Mouse (Mus musculus): ENCODE results near the gene Cit. TPM values are rescaled to one million over a fixed set of nuclear protein-coding genes. Genes with fewer than 3 reads are reported as not detected.

Cit gene
- polyA plus RNA-seq, 1 experiment from 2014 or later: 26.7 TPM

DNA sequence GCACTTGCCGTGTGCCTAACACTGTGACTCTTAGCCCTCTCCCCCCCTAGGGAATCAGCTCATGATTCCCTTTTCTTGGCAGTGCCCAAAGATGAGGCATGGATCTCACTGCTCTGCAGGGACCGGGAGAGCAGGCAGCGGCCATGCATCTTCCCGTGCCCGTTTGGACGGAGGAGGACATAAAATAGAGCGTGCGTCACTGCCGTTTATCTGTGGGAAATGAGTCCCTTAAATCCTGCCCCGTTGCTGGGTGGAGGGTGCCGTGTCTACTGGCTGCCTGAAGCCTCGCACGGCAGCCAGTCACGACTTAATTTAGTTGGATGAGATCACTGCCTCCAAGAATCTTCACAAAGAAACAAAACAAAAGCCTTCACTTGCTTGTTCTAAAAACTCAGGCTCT is 110.1 kb downstream of the Cit start:
- H3K4me1 ChIP-seq (ENCODE audit: control insufficient read depth, insufficient read depth, low read length): no peaks in the 10 kb centered on the region
- 96% methylated on average over 14 of the region's 14 CpGs for WGBS
- no peak for ATAC-seq (ENCODE audit: insufficient read depth, low FRiP score, low TSS enrichment)

DNA sequence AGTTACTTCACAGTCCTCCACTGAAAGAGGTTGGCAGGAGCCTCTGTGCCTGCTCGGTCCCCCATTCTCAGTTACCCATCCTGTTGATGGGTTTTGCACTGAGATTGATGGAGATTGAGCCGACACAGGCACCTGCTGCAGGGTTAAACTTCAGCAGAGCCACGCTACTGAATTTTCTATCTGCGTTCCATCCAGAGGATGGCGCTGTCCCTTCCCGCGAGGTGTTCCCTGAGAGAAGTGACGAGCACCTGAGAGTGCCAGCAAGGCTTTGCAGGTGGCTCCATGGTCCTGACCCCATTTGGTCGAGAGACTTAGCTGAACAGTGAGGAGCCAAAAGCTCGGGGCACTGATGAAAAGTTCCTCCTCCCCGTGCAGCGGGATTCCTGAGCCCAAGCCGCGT is 111.0 kb downstream of the Cit start:
- ATAC-seq (ENCODE audit: insufficient read depth, low FRiP score, low TSS enrichment): no peak
- WGBS: 96% methylated on average over 14 of the region's 14 CpGs
- Histone ChIP-seq H3K4me1 (ENCODE audit: control insufficient read depth, insufficient read depth, low read length) (no peaks in the 10 kb centered on the region), H3K27ac (ENCODE audit: low read depth, low read length) (no peak overlapping the region), H3K4me3 (ENCODE audit: low read depth, low read length) (no peak overlapping the region), H3K9me3 (ENCODE audit: control insufficient read depth, low read length) (peaks cover 3% of the 10 kb centered on the region; the same call in 1 of the 2 replicates), H3K36me3 (ENCODE audit: control insufficient read depth, insufficient read depth, low read length) (peaks cover 30% of the 10 kb centered on the region), H3K27me3 (ENCODE audit: control insufficient read depth, insufficient read depth, low read length) (no peaks in the 10 kb centered on the region), H3K4me2 (ENCODE audit: low read depth) (no peak overlapping the region), H3K9ac (ENCODE audit: low read length) (no peak overlapping the region)
- DNase-seq (ENCODE audit: low spot score): no peak

More for the DNA sequence above, 110.1 kb downstream of the Cit start:
- peaks cover 31% of the 10 kb centered on the region for H3K36me3 ChIP-seq (ENCODE audit: control insufficient read depth, insufficient read depth, low read length)
- no peak overlapping the region for H3K4me3 ChIP-seq (ENCODE audit: low read depth, low read length)
- H3K9me3 ChIP-seq (ENCODE audit: control insufficient read depth, low read length): peaks cover 3% of the 10 kb centered on the region; the same call in 1 of the 2 replicates
- H3K27ac ChIP-seq (ENCODE audit: low read depth, low read length): no peak overlapping the region
- no peak overlapping the region for H3K9ac ChIP-seq (ENCODE audit: low read length)
- H3K4me2 ChIP-seq (ENCODE audit: low read depth): no peak overlapping the region
- DNase-seq (ENCODE audit: low spot score): no peak
- no peaks in the 10 kb centered on the region for H3K27me3 ChIP-seq (ENCODE audit: control insufficient read depth, insufficient read depth, low read length)

GRCm38 (mm10) chr5:115957177-115957576 is 112.1 kb downstream of the Cit start:
- no peak for DNase-seq (ENCODE audit: low spot score)
- no peaks in the 10 kb centered on the region for H3K4me1 ChIP-seq (ENCODE audit: control insufficient read depth, insufficient read depth, low read length)
- H3K4me2 ChIP-seq (ENCODE audit: low read depth): no peak overlapping the region
- H3K9me3 ChIP-seq (ENCODE audit: control insufficient read depth, low read length): peaks cover 3% of the 10 kb centered on the region; the same call in 1 of the 2 replicates
- H3K27ac ChIP-seq (ENCODE audit: low read depth, low read length): no peak overlapping the region
- ATAC-seq (ENCODE audit: insufficient read depth, low FRiP score, low TSS enrichment): no peak
- H3K27me3 ChIP-seq (ENCODE audit: control insufficient read depth, insufficient read depth, low read length): no peaks in the 10 kb centered on the region
- no peak overlapping the region for H3K4me3 ChIP-seq (ENCODE audit: low read depth, low read length)
- H3K9ac ChIP-seq (ENCODE audit: low read length): no peak overlapping the region
- 98% methylated on average over 6 of the region's 6 CpGs for WGBS
- peaks cover 23% of the 10 kb centered on the region for H3K36me3 ChIP-seq (ENCODE audit: control insufficient read depth, insufficient read depth, low read length)

GRCm38 (mm10) chr5:115958344-115958743 is 113.3 kb downstream of the Cit start:
- no peak overlapping the region for H3K27ac ChIP-seq (ENCODE audit: low read depth, low read length)
- DNase-seq (ENCODE audit: low spot score) (no peak), ATAC-seq (ENCODE audit: insufficient read depth, low FRiP score, low TSS enrichment) (no peak)
- WGBS: 86% methylated on average over 1 of the region's 1 CpGs
- H3K36me3 ChIP-seq (ENCODE audit: control insufficient read depth, insufficient read depth, low read length): peaks cover 15% of the 10 kb centered on the region
- H3K9ac ChIP-seq (ENCODE audit: low read length): no peak overlapping the region
- peaks cover 3% of the 10 kb centered on the region; the same call in 1 of the 2 replicates for H3K9me3 ChIP-seq (ENCODE audit: control insufficient read depth, low read length)
- H3K4me3 ChIP-seq (ENCODE audit: low read depth, low read length): no peak overlapping the region
- no peaks in the 10 kb centered on the region for H3K27me3 ChIP-seq (ENCODE audit: control insufficient read depth, insufficient read depth, low read length)
- H3K4me1 ChIP-seq (ENCODE audit: control insufficient read depth, insufficient read depth, low read length): no peaks in the 10 kb centered on the region
- H3K4me2 ChIP-seq (ENCODE audit: low read depth): no peak overlapping the region

DNA sequence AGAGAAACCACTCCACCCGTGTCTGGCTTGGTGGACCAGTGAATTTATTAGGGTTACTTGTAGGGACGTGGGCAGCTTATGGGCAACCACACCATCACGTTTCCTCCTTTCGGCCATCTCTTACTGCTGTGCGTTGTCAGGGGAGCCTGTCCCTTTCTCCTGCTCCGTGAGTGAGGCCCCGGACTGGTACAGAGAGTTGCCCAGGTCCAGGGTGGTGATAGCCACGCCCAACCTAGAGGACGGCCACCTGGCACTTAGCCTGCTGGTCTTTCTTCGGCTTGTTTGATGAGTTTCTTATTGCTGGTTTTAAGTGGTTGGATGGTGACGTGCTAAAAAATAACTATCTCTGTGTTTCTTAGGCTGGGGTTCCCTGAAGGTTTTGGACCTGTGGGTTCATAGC is 113.7 kb downstream of the Cit start:
- DNase-seq (ENCODE audit: low spot score) (no peak), ATAC-seq (ENCODE audit: insufficient read depth, low FRiP score, low TSS enrichment) (no peak)
- Histone ChIP-seq H3K9me3 (ENCODE audit: control insufficient read depth, low read length) (peaks cover 3% of the 10 kb centered on the region; the same call in 1 of the 2 replicates), H3K27me3 (ENCODE audit: control insufficient read depth, insufficient read depth, low read length) (no peaks in the 10 kb centered on the region), H3K4me3 (ENCODE audit: low read depth, low read length) (no peak overlapping the region), H3K4me2 (ENCODE audit: low read depth) (no peak overlapping the region), H3K27ac (ENCODE audit: low read depth, low read length) (no peak overlapping the region), H3K4me1 (ENCODE audit: control insufficient read depth, insufficient read depth, low read length) (no peaks in the 10 kb centered on the region), H3K36me3 (ENCODE audit: control insufficient read depth, insufficient read depth, low read length) (peaks cover 13% of the 10 kb centered on the region), H3K9ac (ENCODE audit: low read length) (no peak overlapping the region)
- WGBS: 88% methylated on average over 11 of the region's 11 CpGs

- no peak overlapping the region for H3K9ac ChIP-seq (ENCODE audit: low read length)
- H3K4me3 ChIP-seq (ENCODE audit: low read depth, low read length): no peak overlapping the region
- 93% methylated on average over 9 of the region's 9 CpGs for WGBS
- H3K4me2 ChIP-seq (ENCODE audit: low read depth): no peak overlapping the region
- ATAC-seq (ENCODE audit: insufficient read depth, low FRiP score, low TSS enrichment) (no peak), DNase-seq (ENCODE audit: low spot score) (no peak)
- H3K4me1 ChIP-seq (ENCODE audit: control insufficient read depth, insufficient read depth, low read length): no peaks in the 10 kb centered on the region
- H3K27me3 ChIP-seq (ENCODE audit: control insufficient read depth, insufficient read depth, low read length): no peaks in the 10 kb centered on the region
- H3K9me3 ChIP-seq (ENCODE audit: control insufficient read depth, low read length): peaks cover 2% of the 10 kb centered on the region; the same call in 1 of the 2 replicates
- peaks cover 4% of the 10 kb centered on the region for H3K36me3 ChIP-seq (ENCODE audit: control insufficient read depth, insufficient read depth, low read length)
- H3K27ac ChIP-seq (ENCODE audit: low read depth, low read length): no peak overlapping the region
These were observed 116.7 kb downstream of the Cit start for GRCm38 (mm10) chr5:115961809-115962208.

- WGBS: 91% methylated on average over 15 of the region's 15 CpGs
- no peak for ATAC-seq (ENCODE audit: insufficient read depth, low FRiP score, low TSS enrichment)
- Histone ChIP-seq H3K4me3 (ENCODE audit: low read depth, low read length) (no peak overlapping the region), H3K9ac (ENCODE audit: low read length) (no peak overlapping the region), H3K27ac (ENCODE audit: low read depth, low read length) (no peak overlapping the region), H3K27me3 (ENCODE audit: control insufficient read depth, insufficient read depth, low read length) (no peaks in the 10 kb centered on the region), H3K36me3 (ENCODE audit: control insufficient read depth, insufficient read depth, low read length) (0 out of 2 replicates have a peak, but pooled peaks cover 4% of the 10 kb centered on the region), H3K4me1 (ENCODE audit: control insufficient read depth, insufficient read depth, low read length) (no peaks in the 10 kb centered on the region), H3K9me3 (ENCODE audit: control insufficient read depth, low read length) (no peaks in the 10 kb centered on the region), H3K4me2 (ENCODE audit: low read depth) (no peak overlapping the region)
- no peak for DNase-seq (ENCODE audit: low spot score)
These were observed 126.2 kb downstream of the Cit start for GRCm38 (mm10) chr5:115971236-115971635.

DNA sequence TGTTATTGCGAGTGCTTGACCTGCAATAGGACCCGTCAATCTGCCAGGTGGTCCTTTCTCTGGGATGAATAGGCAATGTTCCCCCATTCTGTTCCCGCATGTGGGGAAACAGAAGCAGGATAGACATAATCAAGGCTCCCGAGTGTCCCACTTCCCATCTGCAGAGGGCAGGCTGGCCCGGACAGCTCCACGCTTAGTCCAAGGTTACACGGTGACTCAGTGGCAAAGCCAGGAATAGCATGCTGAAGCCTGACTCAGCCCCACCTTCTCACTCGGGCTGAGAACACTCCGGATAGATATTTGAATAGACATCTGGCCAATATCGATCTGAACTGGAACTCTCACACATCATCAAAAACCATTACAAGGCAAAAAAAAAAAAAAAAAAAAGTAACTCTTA is 130.6 kb downstream of the Cit start:
- no peak overlapping the region for H3K9ac ChIP-seq (ENCODE audit: low read length)
- DNase-seq (ENCODE audit: low spot score) (no peak), ATAC-seq (ENCODE audit: insufficient read depth, low FRiP score, low TSS enrichment) (no peak)
- no peaks in the 10 kb centered on the region for H3K27me3 ChIP-seq (ENCODE audit: control insufficient read depth, insufficient read depth, low read length)
- no peak overlapping the region for H3K4me2 ChIP-seq (ENCODE audit: low read depth)
- H3K4me1 ChIP-seq (ENCODE audit: control insufficient read depth, insufficient read depth, low read length): no peaks in the 10 kb centered on the region
- WGBS: 94% methylated on average over 10 of the region's 10 CpGs
- H3K4me3 ChIP-seq (ENCODE audit: low read depth, low read length): no peak overlapping the region
- no peak overlapping the region for H3K27ac ChIP-seq (ENCODE audit: low read depth, low read length)
- 0 out of 2 replicates have a peak, but pooled peaks cover 2% of the 10 kb centered on the region for H3K36me3 ChIP-seq (ENCODE audit: control insufficient read depth, insufficient read depth, low read length)
- no peaks in the 10 kb centered on the region for H3K9me3 ChIP-seq (ENCODE audit: control insufficient read depth, low read length)

DNA sequence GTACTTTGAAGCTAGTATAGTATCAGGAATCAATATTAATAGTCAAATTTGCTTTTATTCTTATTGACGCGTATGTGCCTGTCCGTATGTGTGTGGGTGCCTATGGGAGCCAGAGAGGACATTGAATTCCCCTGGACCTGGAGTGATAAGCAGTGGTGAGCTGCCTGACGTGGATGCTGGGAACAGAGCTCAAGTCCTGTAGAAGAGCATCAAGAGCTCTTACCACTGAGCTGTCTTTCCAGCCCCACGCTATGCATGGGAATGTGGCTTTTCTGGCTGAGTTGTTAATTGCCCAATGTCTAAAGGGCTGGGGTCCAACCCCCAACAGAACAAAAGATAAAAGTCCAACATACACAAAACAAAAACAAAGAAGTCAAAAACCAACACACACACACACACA is 131.4 kb downstream of the Cit start:
- DNase-seq (ENCODE audit: low spot score) (no peak), ATAC-seq (ENCODE audit: insufficient read depth, low FRiP score, low TSS enrichment) (no peak)
- H3K9ac ChIP-seq (ENCODE audit: low read length): no peak overlapping the region
- H3K9me3 ChIP-seq (ENCODE audit: control insufficient read depth, low read length): no peaks in the 10 kb centered on the region
- H3K27ac ChIP-seq (ENCODE audit: low read depth, low read length): no peak overlapping the region
- H3K4me2 ChIP-seq (ENCODE audit: low read depth): no peak overlapping the region
- H3K36me3 ChIP-seq (ENCODE audit: control insufficient read depth, insufficient read depth, low read length): 0 out of 2 replicates have a peak, but pooled peaks cover 2% of the 10 kb centered on the region
- no peaks in the 10 kb centered on the region for H3K4me1 ChIP-seq (ENCODE audit: control insufficient read depth, insufficient read depth, low read length)
- H3K27me3 ChIP-seq (ENCODE audit: control insufficient read depth, insufficient read depth, low read length): no peaks in the 10 kb centered on the region
- no peak overlapping the region for H3K4me3 ChIP-seq (ENCODE audit: low read depth, low read length)
- WGBS: 94% methylated on average over 5 of the region's 5 CpGs
